In the genomic region with DNA sequence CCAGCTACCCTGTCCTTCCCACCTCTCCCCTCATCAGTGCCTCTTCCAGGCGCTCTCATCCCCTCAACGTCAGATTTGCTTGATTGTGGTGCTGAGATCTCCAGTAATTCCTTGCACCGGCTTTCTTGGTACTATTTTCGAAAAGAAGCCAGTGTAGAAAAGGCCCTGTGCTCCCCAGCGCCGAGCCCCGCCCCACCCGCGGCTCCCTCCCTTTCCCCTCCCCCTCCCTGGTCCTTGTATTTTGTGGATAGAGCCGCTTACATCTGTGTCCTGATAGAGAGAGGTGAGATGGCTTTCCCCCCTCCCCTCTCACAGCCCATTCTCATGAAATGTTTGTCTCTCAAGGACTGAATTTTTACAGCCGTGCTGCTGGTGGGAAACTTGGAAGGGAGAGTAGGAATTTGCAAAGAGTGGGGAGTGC, we compare ENCODE assay signal across 9 mouse cellular contexts.
DNase-seq lines count a peak whose midpoint lies in the region; ATAC-seq lines count a peak whose summit lies in the region.
"Had no signal": no experiment of that assay in that cellular context is flagged by ENCODE, and none has a peak within 500 bp of the region (broad histone marks: within the 10 kb centered on the region; RNA-seq: fewer than 3 reads in every experiment).

No protein-coding gene starts in this region.

- H3K27ac ChIP-seq in forebrain, embryonic 10.5 days, result peak overlapping the region; percentile 76
- peak overlapping the region; percentile 52 for H3K27ac ChIP-seq in hindbrain, embryonic 12.5 days
- H3K27ac ChIP-seq in midbrain, embryonic 16.5 days (ENCODE audit: low read length), result no peak overlapping the region

- WGBS in forebrain, embryonic 10.5 days, result 6% methylated on average over 11 of the region's 11 CpGs
- 2% methylated on average over 11 of the region's 11 CpGs for WGBS in hindbrain, embryonic 12.5 days
- WGBS in midbrain, embryonic 16.5 days, result 2% methylated on average over 11 of the region's 11 CpGs

- intact Hi-C loops in heart, postnatal 25 days (cut with DNase I), result loop anchor here (10.0 kb wide), 1 partner anchor 639 kb away; no protein-coding TSS in a partner anchor

- no peaks in the 10 kb centered on the region for H3K36me3 ChIP-seq in forebrain, embryonic 10.5 days (replicated peaks)
- no peaks in the 10 kb centered on the region for H3K36me3 ChIP-seq in hindbrain, embryonic 12.5 days
- no peaks in the 10 kb centered on the region for H3K36me3 ChIP-seq in midbrain, embryonic 16.5 days (ENCODE audit: control insufficient read depth, insufficient read depth, low read length)

- H3K4me2 ChIP-seq in hindbrain, embryonic 12.5 days (replicated peaks), result peak overlapping the region; percentile 33
- peak overlapping the region; percentile 16; the same call in 1 of the 2 replicates for H3K4me2 ChIP-seq in midbrain, embryonic 16.5 days (ENCODE audit: low read length)

- H3K9me3 ChIP-seq in forebrain, embryonic 10.5 days, result peaks cover 9% of the 10 kb centered on the region; the same call in 1 of the 2 replicates
- H3K9me3 ChIP-seq in hindbrain, embryonic 12.5 days (replicated peaks), result no peaks in the 10 kb centered on the region
- H3K9me3 ChIP-seq in midbrain, embryonic 16.5 days (replicated peaks; ENCODE audit: control insufficient read depth, low read length, poor library complexity, severe bottlenecking), result no peaks in the 10 kb centered on the region

- H3K9ac ChIP-seq in hindbrain, embryonic 12.5 days, result peak overlapping the region; percentile 47; the same call in 1 of the 2 replicates
- no peak overlapping the region for H3K9ac ChIP-seq in midbrain, embryonic 16.5 days (ENCODE audit: low read depth, low read length)

- no peak for ATAC-seq in hindbrain, embryonic 12.5 days (ENCODE audit: low FRiP score)
- no peak for ATAC-seq in midbrain, embryonic 16.5 days
- no peak for ATAC-seq in megakaryocyte-erythroid progenitor cell, adult 5-6 weeks (replicated peaks; ENCODE audit: low FRiP score, low TSS enrichment, poor library complexity, severe bottlenecking)

- H3K27me3 ChIP-seq in forebrain, embryonic 10.5 days (ENCODE audit: poor library complexity, severe bottlenecking), result peaks cover 60% of the 10 kb centered on the region
- H3K27me3 ChIP-seq in hindbrain, embryonic 12.5 days, result no peaks in the 10 kb centered on the region
- H3K27me3 ChIP-seq in midbrain, embryonic 16.5 days (ENCODE audit: control insufficient read depth, insufficient read depth, low read depth, low read length), result no peaks in the 10 kb centered on the region
- H3K27me3 ChIP-seq: megakaryocyte, embryonic 14.5 days had no signal

- peak overlapping the region; percentile 33 for H3K4me3 ChIP-seq in forebrain, embryonic 10.5 days
- no peak overlapping the region for H3K4me3 ChIP-seq in hindbrain, embryonic 12.5 days
- no peak overlapping the region for H3K4me3 ChIP-seq in midbrain, embryonic 16.5 days (ENCODE audit: low read depth, low read length)
- H3K4me3 ChIP-seq: megakaryocyte, embryonic 14.5 days had no signal

- H3K4me1 ChIP-seq in forebrain, embryonic 10.5 days, result peaks cover 40% of the 10 kb centered on the region
- peaks cover 48% of the 10 kb centered on the region for H3K4me1 ChIP-seq in hindbrain, embryonic 12.5 days
- H3K4me1 ChIP-seq in midbrain, embryonic 16.5 days (ENCODE audit: control insufficient read depth, insufficient read depth, low read length), result peaks cover 18% of the 10 kb centered on the region
- H3K4me1 ChIP-seq: megakaryocyte, embryonic 14.5 days had no signal

- DNase-seq in heart, adult 11 months, result peak; percentile 90
- no peak for DNase-seq in heart, postnatal 25 days (ENCODE audit: low spot score)
- DNase-seq in forebrain, embryonic 10.5 days (ENCODE audit: extremely low spot score, low spot score), result peak; percentile 30
- no peak for DNase-seq in testis, postnatal 10 days (ENCODE audit: low spot score)
- DNase-seq in layer of hippocampus, adult 18-20 months (ENCODE audit: low spot score in 2 of 2), result no peak

Comparison
In these comparisons a context has a peak if more than half of its experiments do, and no peak if none do; other contexts are left out.
1. DNase-seq: peak in heart, adult 11 months (single experiment) and forebrain, embryonic 10.5 days (single experiment); none in heart, postnatal 25 days (single experiment), testis, postnatal 10 days (single experiment) and layer of hippocampus, adult 18-20 months (0 of 2).